Mouse (Mus musculus): ENCODE data around the gene Sfxn5. TPM values are rescaled to one million over a fixed set of nuclear protein-coding genes. Genes with fewer than 3 reads are reported as not detected.
A peak's percentile ranks its signal among the peaks of the same experiment; 100 is the strongest.

Gene Sfxn5
- total and polyA plus RNA-seq, 2 experiments from 2014 or later: 76.1 to 135 TPM

DNA sequence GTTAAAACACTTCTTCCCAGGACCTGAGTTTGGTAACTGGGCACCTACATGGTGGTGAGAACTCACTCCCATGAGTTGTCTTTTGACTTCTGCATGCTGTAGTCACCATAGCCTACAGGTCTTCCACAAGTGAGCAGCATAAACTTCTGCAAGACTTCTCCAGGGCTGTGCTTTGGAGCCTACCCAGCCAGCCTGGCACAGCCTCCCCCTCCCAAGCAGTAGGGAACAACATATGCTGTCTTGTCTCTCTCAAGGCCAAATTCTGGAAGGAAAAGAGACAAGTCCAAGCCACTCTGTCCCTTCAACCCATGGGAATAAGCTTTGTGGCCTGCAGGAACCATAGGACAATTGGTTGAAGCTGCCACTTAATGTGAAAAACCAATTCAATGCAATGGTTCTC, 11.7 kb upstream of the Sfxn5 start:
- no peak for ATAC-seq (ENCODE audit: low FRiP score)
- no peak overlapping the region for H3K4me2 ChIP-seq (ENCODE audit: low read depth, low read length, poor library complexity, severe bottlenecking)
- no peaks in the 10 kb centered on the region for H3K9me3 ChIP-seq (ENCODE audit: low read length)
- H3K27ac ChIP-seq (ENCODE audit: low read depth, low read length): no peak overlapping the region
- no peak for DNase-seq (ENCODE audit: low spot score)
- TF ChIP-seq CTCF (IDR thresholded peaks at IDR 0.05): no peak
- H3K4me3 ChIP-seq (ENCODE audit: low read depth, low read length): no peak overlapping the region
- no peaks in the 10 kb centered on the region for H3K27me3 ChIP-seq (ENCODE audit: insufficient read depth, low read length)
- H3K4me1 ChIP-seq (ENCODE audit: insufficient read depth, low read length): no peaks in the 10 kb centered on the region
- H3K36me3 ChIP-seq (ENCODE audit: insufficient read depth, low read length): peaks cover 42% of the 10 kb centered on the region
- no peak overlapping the region for H3K9ac ChIP-seq (replicated peaks; ENCODE audit: low read length, poor library complexity, severe bottlenecking)

GRCm38 (mm10) chr6:85343027-85343426, 9.8 kb upstream of the Sfxn5 start:
- Histone ChIP-seq H3K36me3 (ENCODE audit: insufficient read depth, low read length) (peaks cover 32% of the 10 kb centered on the region), H3K27ac (ENCODE audit: low read depth, low read length) (no peak overlapping the region), H3K9ac (replicated peaks; ENCODE audit: low read length, poor library complexity, severe bottlenecking) (no peak overlapping the region), H3K4me1 (ENCODE audit: insufficient read depth, low read length) (no peaks in the 10 kb centered on the region), H3K9me3 (ENCODE audit: low read length) (no peaks in the 10 kb centered on the region), H3K4me3 (ENCODE audit: low read depth, low read length) (no peak overlapping the region), H3K4me2 (ENCODE audit: low read depth, low read length, poor library complexity, severe bottlenecking) (no peak overlapping the region), H3K27me3 (ENCODE audit: insufficient read depth, low read length) (no peaks in the 10 kb centered on the region)
- TF ChIP-seq CTCF (IDR thresholded peaks at IDR 0.05): no peak
- ATAC-seq (ENCODE audit: low FRiP score): no peak
- 82% methylated on average over 8 of the region's 8 CpGs for WGBS
- DNase-seq (ENCODE audit: low spot score): no peak

DNA sequence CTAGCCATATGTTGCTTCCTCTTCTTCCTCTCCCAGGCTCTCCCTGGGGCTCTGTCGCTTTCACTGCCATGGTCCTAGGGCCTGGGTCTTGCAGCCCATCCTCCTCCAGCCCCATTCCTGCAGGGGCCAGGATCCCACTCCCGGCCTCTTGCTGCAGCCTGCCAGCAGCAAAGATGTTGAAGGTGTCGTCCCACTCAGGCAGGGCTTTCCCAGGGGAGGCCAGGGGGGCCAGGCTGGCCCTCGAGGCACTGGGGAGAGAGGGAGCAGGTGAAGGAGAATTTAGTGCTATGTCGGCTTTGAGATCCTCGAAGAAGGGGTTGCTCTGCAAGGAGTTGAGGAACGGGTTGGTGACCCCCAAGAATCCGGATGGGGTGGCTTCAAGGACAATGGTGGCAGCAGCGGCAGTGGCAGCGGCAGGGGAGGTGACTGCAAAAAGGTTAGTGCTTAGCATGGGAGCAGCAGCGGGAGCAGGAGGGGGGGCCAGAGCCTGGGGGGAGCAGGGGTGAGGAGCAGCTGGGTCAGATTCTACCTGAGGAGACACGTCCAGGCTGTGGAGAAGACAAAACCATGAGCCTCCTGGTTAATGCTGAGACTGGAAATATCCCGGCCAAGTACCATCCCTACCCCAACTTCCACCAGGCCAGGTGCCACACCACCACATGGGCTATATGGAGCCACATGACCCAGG, 8.7 kb upstream of the Sfxn5 start:
- Histone ChIP-seq H3K4me1 (ENCODE audit: insufficient read depth, low read length) (no peaks in the 10 kb centered on the region), H3K27ac (ENCODE audit: low read depth, low read length) (no peak overlapping the region), H3K36me3 (ENCODE audit: insufficient read depth, low read length) (peaks cover 30% of the 10 kb centered on the region), H3K9ac (replicated peaks; ENCODE audit: low read length, poor library complexity, severe bottlenecking) (no peak overlapping the region), H3K4me2 (ENCODE audit: low read depth, low read length, poor library complexity, severe bottlenecking) (no peak overlapping the region), H3K4me3 (ENCODE audit: low read depth, low read length) (no peak overlapping the region), H3K27me3 (ENCODE audit: insufficient read depth, low read length) (no peaks in the 10 kb centered on the region), H3K9me3 (ENCODE audit: low read length) (no peaks in the 10 kb centered on the region)
- DNase-seq (ENCODE audit: low spot score): no peak
- 81% methylated on average over 13 of the region's 13 CpGs for WGBS
- ATAC-seq (ENCODE audit: low FRiP score): no peak
- no peak for TF ChIP-seq CTCF (IDR thresholded peaks at IDR 0.05)

GRCm38 (mm10) chr6:85340184-85340583, 7.0 kb upstream of the Sfxn5 start:
- no peaks in the 10 kb centered on the region for H3K9me3 ChIP-seq (ENCODE audit: low read length)
- H3K36me3 ChIP-seq (ENCODE audit: insufficient read depth, low read length): peaks cover 37% of the 10 kb centered on the region
- TF ChIP-seq CTCF (IDR thresholded peaks at IDR 0.05): no peak
- no peaks in the 10 kb centered on the region for H3K4me1 ChIP-seq (ENCODE audit: insufficient read depth, low read length)
- H3K27ac ChIP-seq (ENCODE audit: low read depth, low read length): no peak overlapping the region
- H3K27me3 ChIP-seq (ENCODE audit: insufficient read depth, low read length): no peaks in the 10 kb centered on the region
- no peak overlapping the region for H3K4me3 ChIP-seq (ENCODE audit: low read depth, low read length)
- H3K9ac ChIP-seq (replicated peaks; ENCODE audit: low read length, poor library complexity, severe bottlenecking): no peak overlapping the region
- 69% methylated on average over 12 of the region's 12 CpGs for WGBS
- ATAC-seq (ENCODE audit: low FRiP score) (no peak), DNase-seq (ENCODE audit: low spot score) (no peak)
- H3K4me2 ChIP-seq (ENCODE audit: low read depth, low read length, poor library complexity, severe bottlenecking): no peak overlapping the region

GRCm38 (mm10) chr6:85339273-85339901, 6.2 kb upstream of the Sfxn5 start:
- H3K27me3 ChIP-seq (ENCODE audit: insufficient read depth, low read length): no peaks in the 10 kb centered on the region
- peaks cover 36% of the 10 kb centered on the region for H3K36me3 ChIP-seq (ENCODE audit: insufficient read depth, low read length)
- no peak overlapping the region for H3K9ac ChIP-seq (replicated peaks; ENCODE audit: low read length, poor library complexity, severe bottlenecking)
- peak; percentile 66 for TF ChIP-seq CTCF (IDR thresholded peaks at IDR 0.05)
- no peak for ATAC-seq (ENCODE audit: low FRiP score)
- WGBS: 89% methylated on average over 1 of the region's 1 CpGs
- H3K9me3 ChIP-seq (ENCODE audit: low read length): no peaks in the 10 kb centered on the region
- H3K4me2 ChIP-seq (ENCODE audit: low read depth, low read length, poor library complexity, severe bottlenecking): no peak overlapping the region
- no peak for DNase-seq (ENCODE audit: low spot score)
- H3K4me3 ChIP-seq (ENCODE audit: low read depth, low read length): no peak overlapping the region
- no peaks in the 10 kb centered on the region for H3K4me1 ChIP-seq (ENCODE audit: insufficient read depth, low read length)
- H3K27ac ChIP-seq (ENCODE audit: low read depth, low read length): no peak overlapping the region

DNA sequence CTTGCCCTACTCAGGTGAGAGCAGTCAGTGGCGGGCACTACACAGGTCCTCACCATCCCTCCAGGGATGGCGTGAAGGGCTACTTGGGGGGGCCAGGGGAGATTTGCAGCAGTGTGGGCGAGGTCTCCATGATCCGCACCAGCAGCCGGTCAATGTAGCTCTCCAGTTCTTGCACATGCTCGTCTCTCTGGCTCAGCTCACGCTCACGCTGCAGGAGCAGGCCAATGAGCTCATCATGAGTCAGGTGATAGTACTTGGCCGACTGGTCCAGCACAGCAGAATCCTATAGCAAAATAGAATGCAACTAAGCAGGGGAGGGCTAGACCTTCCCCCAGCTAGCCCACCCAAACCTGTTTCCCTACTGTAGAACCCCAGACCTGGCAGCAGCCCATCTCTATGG, 3.7 kb upstream of the Sfxn5 start:
- Histone ChIP-seq H3K4me2 (ENCODE audit: low read depth, low read length, poor library complexity, severe bottlenecking) (no peak overlapping the region), H3K27ac (ENCODE audit: low read depth, low read length) (no peak overlapping the region), H3K36me3 (ENCODE audit: insufficient read depth, low read length) (peaks cover 35% of the 10 kb centered on the region), H3K27me3 (ENCODE audit: insufficient read depth, low read length) (no peaks in the 10 kb centered on the region), H3K9me3 (ENCODE audit: low read length) (no peaks in the 10 kb centered on the region), H3K4me3 (ENCODE audit: low read depth, low read length) (no peak overlapping the region), H3K4me1 (ENCODE audit: insufficient read depth, low read length) (no peaks in the 10 kb centered on the region), H3K9ac (replicated peaks; ENCODE audit: low read length, poor library complexity, severe bottlenecking) (no peak overlapping the region)
- TF ChIP-seq CTCF (IDR thresholded peaks at IDR 0.05): no peak
- 92% methylated on average over 9 of the region's 9 CpGs for WGBS
- ATAC-seq (ENCODE audit: low FRiP score) (no peak), DNase-seq (ENCODE audit: low spot score) (no peak)

All from midbrain, postnatal 0 days (tissue).